Comparison of ENCODE assay signal across 8 mouse cellular contexts in the genomic region with DNA sequence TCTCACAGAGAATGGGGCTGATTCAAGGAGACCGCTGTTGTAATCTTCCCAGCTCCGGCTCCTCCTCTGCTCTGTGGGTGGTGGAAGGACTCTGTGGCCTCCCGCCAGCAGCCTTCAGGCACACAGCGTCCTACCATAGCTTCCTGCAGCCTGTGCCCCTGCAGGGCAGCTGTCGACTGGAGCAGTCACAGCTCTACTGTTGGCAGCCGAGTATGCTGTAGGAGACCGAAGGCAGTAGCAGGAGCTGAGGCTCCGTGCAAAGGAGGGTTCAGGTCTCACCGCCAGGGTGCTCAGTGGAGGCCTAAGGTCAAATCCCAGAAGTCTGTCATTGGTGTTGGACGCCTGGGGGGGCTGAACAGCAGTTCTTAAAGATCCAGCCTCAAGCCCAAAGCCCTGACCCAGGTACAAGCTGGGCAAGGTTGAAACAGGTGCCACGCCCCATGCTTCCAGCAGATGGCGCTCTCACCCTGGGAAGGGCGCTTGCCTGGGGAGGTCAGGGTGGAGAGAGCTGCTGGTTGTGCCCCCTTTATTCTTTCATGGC.
DNase-seq lines count a peak whose midpoint lies in the region; ATAC-seq lines count a peak whose summit lies in the region.

No protein-coding gene starts in this region.

- DNase-seq in B cell, adult 2 months, result peak; percentile 87 to 88
- DNase-seq in adrenal gland, postnatal 10 days, result peak; percentile 91
- peak; percentile 56 for DNase-seq in heart, adult 8-10 months (ENCODE audit: low spot score)
- DNase-seq in liver, embryonic 13.5 days, result peak; percentile 73
- DNase-seq in natural killer cell, adult 2 months (ENCODE audit: low spot score in 2 of 2), result peak; percentile 68 to 75

- no peak for ATAC-seq in embryonic facial prominence, embryonic 13.5 days (ENCODE audit: insufficient number of reproducible peaks, insufficient read depth, low FRiP score, low TSS enrichment, low read depth)
- 0 out of 2 replicates have a peak, but pooled peaks have one; percentile 35 for ATAC-seq in kidney, embryonic 16.5 days (ENCODE audit: low FRiP score, low TSS enrichment)
- ATAC-seq in liver, embryonic 13.5 days (ENCODE audit: low read depth), result peak; percentile 72
- ATAC-seq in stomach, embryonic 14.5 days (ENCODE audit: insufficient number of reproducible peaks, insufficient read depth, low FRiP score, low read depth), result no peak; the same call in 1 of the 2 replicates

- H3K36me3 ChIP-seq in embryonic facial prominence, embryonic 13.5 days, result no peaks in the 10 kb centered on the region
- H3K36me3 ChIP-seq in kidney, embryonic 16.5 days (ENCODE audit: insufficient read depth, low read length), result no peaks in the 10 kb centered on the region
- no peaks in the 10 kb centered on the region for H3K36me3 ChIP-seq in liver, embryonic 13.5 days
- no peaks in the 10 kb centered on the region for H3K36me3 ChIP-seq in stomach, embryonic 14.5 days (ENCODE audit: control insufficient read depth, insufficient read depth, low read length)

- H3K4me2 ChIP-seq in embryonic facial prominence, embryonic 13.5 days, result peak overlapping the region; percentile 17; the same call in 1 of the 2 replicates
- H3K4me2 ChIP-seq in kidney, embryonic 16.5 days (replicated peaks; ENCODE audit: low read depth, low read length), result no peak overlapping the region
- peak overlapping the region; percentile 55 for H3K4me2 ChIP-seq in liver, embryonic 13.5 days
- H3K4me2 ChIP-seq in stomach, embryonic 14.5 days (replicated peaks; ENCODE audit: low read depth, low read length), result no peak overlapping the region; the same call in 1 of the 2 replicates

- H3K4me1 ChIP-seq in embryonic facial prominence, embryonic 13.5 days, result peaks cover 82% of the 10 kb centered on the region
- peaks cover 45% of the 10 kb centered on the region for H3K4me1 ChIP-seq in kidney, embryonic 16.5 days (ENCODE audit: insufficient read depth, low read length)
- peaks cover 46% of the 10 kb centered on the region for H3K4me1 ChIP-seq in liver, embryonic 13.5 days (replicated peaks)
- H3K4me1 ChIP-seq in stomach, embryonic 14.5 days (ENCODE audit: control insufficient read depth, insufficient read depth, low read length), result peaks cover 34% of the 10 kb centered on the region

- H3K9me3 ChIP-seq in embryonic facial prominence, embryonic 13.5 days, result no peaks in the 10 kb centered on the region
- no peaks in the 10 kb centered on the region for H3K9me3 ChIP-seq in kidney, embryonic 16.5 days (ENCODE audit: low read length)
- no peaks in the 10 kb centered on the region for H3K9me3 ChIP-seq in liver, embryonic 13.5 days (replicated peaks)
- no peaks in the 10 kb centered on the region for H3K9me3 ChIP-seq in stomach, embryonic 14.5 days (ENCODE audit: control insufficient read depth, low read depth, low read length)

- 0 out of 2 replicates have a peak overlapping the region, but pooled peaks have one; percentile 33 for H3K9ac ChIP-seq in embryonic facial prominence, embryonic 13.5 days
- no peak overlapping the region for H3K9ac ChIP-seq in kidney, embryonic 16.5 days (replicated peaks; ENCODE audit: low read length)
- peak overlapping the region; percentile 66 for H3K9ac ChIP-seq in liver, embryonic 13.5 days
- peak overlapping the region; percentile 18; the same call in 1 of the 2 replicates for H3K9ac ChIP-seq in stomach, embryonic 14.5 days (replicated peaks; ENCODE audit: low read depth, low read length)

- H3K4me3 ChIP-seq in embryonic facial prominence, embryonic 13.5 days, result no peak overlapping the region
- no peak overlapping the region for H3K4me3 ChIP-seq in kidney, embryonic 16.5 days (ENCODE audit: low read length)
- H3K4me3 ChIP-seq in liver, embryonic 13.5 days (replicated peaks), result peak overlapping the region; percentile 14; the same call in 1 of the 2 replicates
- no peak overlapping the region for H3K4me3 ChIP-seq in stomach, embryonic 14.5 days (ENCODE audit: low read depth, low read length)

- peak overlapping the region; percentile 73 for H3K27ac ChIP-seq in embryonic facial prominence, embryonic 13.5 days
- no peak overlapping the region for H3K27ac ChIP-seq in kidney, embryonic 16.5 days (ENCODE audit: low read length)
- H3K27ac ChIP-seq in liver, embryonic 13.5 days, result peak overlapping the region; percentile 39; the same call in 1 of the 2 replicates
- H3K27ac ChIP-seq in stomach, embryonic 14.5 days (ENCODE audit: low read length), result peak overlapping the region; percentile 44; the same call in 1 of the 2 replicates

- WGBS in embryonic facial prominence, embryonic 13.5 days, result 6% methylated on average over 13 of the region's 13 CpGs
- 16% methylated on average over 13 of the region's 13 CpGs for WGBS in kidney, embryonic 16.5 days
- 13% methylated on average over 13 of the region's 13 CpGs for WGBS in liver, embryonic 13.5 days (ENCODE audit: insufficient replicate concordance)
- WGBS in stomach, embryonic 14.5 days, result 8% methylated on average over 13 of the region's 13 CpGs

- H3K27me3 ChIP-seq in embryonic facial prominence, embryonic 13.5 days, result no peaks in the 10 kb centered on the region
- H3K27me3 ChIP-seq in kidney, embryonic 16.5 days (ENCODE audit: insufficient read depth, low read length), result no peaks in the 10 kb centered on the region
- no peaks in the 10 kb centered on the region for H3K27me3 ChIP-seq in liver, embryonic 13.5 days
- no peaks in the 10 kb centered on the region for H3K27me3 ChIP-seq in stomach, embryonic 14.5 days (ENCODE audit: control insufficient read depth, insufficient read depth, low read length)

Comparison
In these comparisons a context has a peak if more than half of its experiments do, and no peak if none do; other contexts are left out.
1. ATAC-seq: peak in kidney, embryonic 16.5 days (single experiment) and liver, embryonic 13.5 days (single experiment); none in embryonic facial prominence, embryonic 13.5 days (single experiment) and stomach, embryonic 14.5 days (single experiment).
2. H3K4me2 ChIP-seq: peak in embryonic facial prominence, embryonic 13.5 days (single experiment) and liver, embryonic 13.5 days (single experiment); none in kidney, embryonic 16.5 days (single experiment) and stomach, embryonic 14.5 days (single experiment).
3. Peak in every context shown above with its lines, with median percentiles within 50 percentile points of each other: DNase-seq.